Mouse (Mus musculus): Measurements from ENCODE around the gene Bin2.
"Not testable (repeated sequence)": the region's sequence is repeated elsewhere in the genome, so short reads cannot be mapped to it uniquely, and the experiment has no call there.

Gene Bin2

GRCm38 (mm10) chr15:100616221-100616620 is 53.1 kb downstream of the Bin2 start:
- DNase-seq (ENCODE audit: low read depth): no peak

- DNase-seq (ENCODE audit: low read depth): peak; percentile 85
Measured at GRCm38 (mm10) chr15:100615825-100616220, 53.5 kb downstream of the Bin2 start.

GRCm38 (mm10) chr15:100614996-100615824 is 54.1 kb downstream of the Bin2 start, which contains the start of gene Dazap2:
TSS of gene Dazap2 (plus strand) at chr15:100615349.
- peak; percentile 92 for DNase-seq (ENCODE audit: low read depth)

- DNase-seq (ENCODE audit: low read depth): no peak
Measured at GRCm38 (mm10) chr15:100614218-100614995, 54.9 kb downstream of the Bin2 start.

- peak; percentile 63 for DNase-seq (ENCODE audit: low read depth)
Measured at GRCm38 (mm10) chr15:100613584-100613983, 55.8 kb downstream of the Bin2 start.

GRCm38 (mm10) chr15:100612432-100612831 is 56.9 kb downstream of the Bin2 start:
- no peak for DNase-seq (ENCODE audit: low read depth)

GRCm38 (mm10) chr15:100611951-100612350 is 57.4 kb downstream of the Bin2 start:
- no peak for DNase-seq (ENCODE audit: low read depth)

GRCm38 (mm10) chr15:100606677-100607076 is 62.7 kb downstream of the Bin2 start:
- DNase-seq (ENCODE audit: low read depth): not testable (repeated sequence)

GRCm38 (mm10) chr15:100601669-100602068 is 67.7 kb downstream of the Bin2 start:
- no peak for DNase-seq (ENCODE audit: low read depth)

- no peak for DNase-seq (ENCODE audit: low read depth)
Measured at GRCm38 (mm10) chr15:100600696-100601272, 68.6 kb downstream of the Bin2 start.

- DNase-seq (ENCODE audit: low read depth): no peak
Measured at GRCm38 (mm10) chr15:100600047-100600695, 69.2 kb downstream of the Bin2 start.

- DNase-seq (ENCODE audit: low read depth): no peak
Measured at GRCm38 (mm10) chr15:100599276-100600046, 69.9 kb downstream of the Bin2 start, which contains the start of gene Pou6f1. TSS of gene Pou6f1 (minus strand) at chr15:100599984.

GRCm38 (mm10) chr15:100598883-100599275 is 70.5 kb downstream of the Bin2 start:
- no peak for DNase-seq (ENCODE audit: low read depth)

- no peak for DNase-seq (ENCODE audit: low read depth)
Measured at GRCm38 (mm10) chr15:100598287-100598882, 71.0 kb downstream of the Bin2 start.

GRCm38 (mm10) chr15:100592817-100593216 is 76.5 kb downstream of the Bin2 start:
- no peak for DNase-seq (ENCODE audit: low read depth)
